Mouse (Mus musculus): ENCODE results near the gene Cyb5d1. TPM values are rescaled to one million over a fixed set of nuclear protein-coding genes. Genes with fewer than 3 reads are reported as not detected.
"Not testable (repeated sequence)": the region's sequence is repeated elsewhere in the genome, so short reads cannot be mapped to it uniquely, and the experiment has no call there.

The Cyb5d1 gene
- polyA plus RNA-seq (2016; fragmentation: Nextera tagmentation; extraction: Ambion mirVana), result 47.2 and 51.7 TPM in 2 replicates

- DNase-seq (ENCODE audit: low spot score), result peak; percentile 85
- peaks cover 24% of the 10 kb centered on the region for H3K36me3 ChIP-seq
- not testable (repeated sequence) for H3K9me3 ChIP-seq
- H3K4me3 ChIP-seq, result peak within 1 kb of the TSS; percentile 77
- under 1% methylated on average over 24 of the region's 24 CpGs for WGBS
- H3K27ac ChIP-seq, result peak within 1 kb of the TSS; percentile 99
- peaks cover 19% of the 10 kb centered on the region for H3K27me3 ChIP-seq (ENCODE audit: insufficient read depth, poor library complexity, severe bottlenecking)
- peaks cover 52% of the 10 kb centered on the region for H3K4me1 ChIP-seq (replicated peaks)
These were observed at the start of gene Cyb5d1, which contains the start of gene Naa38 for GRCm38 (mm10) chr11:69395235-69395633. Gene Cyb5d1, minus strand, starts transcription at chr11:69395631. Gene Naa38, plus strand, starts transcription at chr11:69395487.

GRCm38 (mm10) chr11:69443328-69443727 is 47.9 kb upstream of the Cyb5d1 start:
- Histone ChIP-seq H3K4me3 (no peak overlapping the region), H3K4me1 (replicated peaks) (peaks cover 12% of the 10 kb centered on the region; the same call in 1 of the 2 replicates), H3K27ac (no peak overlapping the region; the same call in 1 of the 2 replicates), H3K9me3 (no peaks in the 10 kb centered on the region), H3K27me3 (ENCODE audit: insufficient read depth, poor library complexity, severe bottlenecking) (no peaks in the 10 kb centered on the region), H3K36me3 (no peaks in the 10 kb centered on the region)
- WGBS, result 60% methylated on average over 5 of the region's 5 CpGs
- DNase-seq (ENCODE audit: low spot score), result no peak

- Histone ChIP-seq H3K27me3 (ENCODE audit: insufficient read depth, poor library complexity, severe bottlenecking) (no peaks in the 10 kb centered on the region), H3K27ac (no peak overlapping the region), H3K4me3 (no peak overlapping the region), H3K4me1 (replicated peaks) (peaks cover 6% of the 10 kb centered on the region; the same call in 1 of the 2 replicates), H3K36me3 (no peaks in the 10 kb centered on the region), H3K9me3 (no peaks in the 10 kb centered on the region)
- WGBS, result 43% methylated on average over 3 of the region's 3 CpGs
- DNase-seq (ENCODE audit: low spot score), result no peak
These were observed 41.9 kb upstream of the Cyb5d1 start for GRCm38 (mm10) chr11:69437291-69437690.

- Histone ChIP-seq H3K9me3 (no peaks in the 10 kb centered on the region), H3K27ac (no peak overlapping the region), H3K27me3 (ENCODE audit: insufficient read depth, poor library complexity, severe bottlenecking) (peaks cover 6% of the 10 kb centered on the region; the same call in 1 of the 2 replicates), H3K4me3 (no peak overlapping the region), H3K36me3 (no peaks in the 10 kb centered on the region), H3K4me1 (replicated peaks) (peaks cover 23% of the 10 kb centered on the region; the same call in 1 of the 2 replicates)
- DNase-seq (ENCODE audit: low spot score), result no peak
- 69% methylated on average over 6 of the region's 6 CpGs for WGBS
These were observed 37.8 kb upstream of the Cyb5d1 start for GRCm38 (mm10) chr11:69433189-69433588.

GRCm38 (mm10) chr11:69432640-69432982 is 37.2 kb upstream of the Cyb5d1 start:
- Histone ChIP-seq H3K27ac (no peak overlapping the region), H3K9me3 (no peaks in the 10 kb centered on the region), H3K36me3 (no peaks in the 10 kb centered on the region), H3K27me3 (ENCODE audit: insufficient read depth, poor library complexity, severe bottlenecking) (peaks cover 6% of the 10 kb centered on the region; the same call in 1 of the 2 replicates), H3K4me3 (no peak overlapping the region), H3K4me1 (replicated peaks) (peaks cover 21% of the 10 kb centered on the region; the same call in 1 of the 2 replicates)
- no peak for DNase-seq (ENCODE audit: low spot score)
- WGBS, result 77% methylated on average over 11 of the region's 11 CpGs

- Histone ChIP-seq H3K4me1 (replicated peaks) (peaks cover 18% of the 10 kb centered on the region; the same call in 1 of the 2 replicates), H3K9me3 (no peaks in the 10 kb centered on the region), H3K27ac (no peak overlapping the region), H3K4me3 (0 out of 2 replicates have a peak overlapping the region, but pooled peaks have one; percentile 7), H3K27me3 (ENCODE audit: insufficient read depth, poor library complexity, severe bottlenecking) (peaks cover 8% of the 10 kb centered on the region; the same call in 1 of the 2 replicates), H3K36me3 (no peaks in the 10 kb centered on the region)
- 37% methylated on average over 11 of the region's 11 CpGs for WGBS
- DNase-seq (ENCODE audit: low spot score), result peak; percentile 70
These were observed 36.6 kb upstream of the Cyb5d1 start for GRCm38 (mm10) chr11:69431829-69432639.

GRCm38 (mm10) chr11:69430631-69431030 is 35.2 kb upstream of the Cyb5d1 start:
- Histone ChIP-seq H3K4me1 (replicated peaks) (peaks cover 18% of the 10 kb centered on the region; the same call in 1 of the 2 replicates), H3K9me3 (no peaks in the 10 kb centered on the region), H3K27me3 (ENCODE audit: insufficient read depth, poor library complexity, severe bottlenecking) (peaks cover 8% of the 10 kb centered on the region; the same call in 1 of the 2 replicates), H3K36me3 (no peaks in the 10 kb centered on the region), H3K4me3 (no peak overlapping the region), H3K27ac (no peak overlapping the region)
- no peak for DNase-seq (ENCODE audit: low spot score)
- 90% methylated on average over 15 of the region's 15 CpGs for WGBS

GRCm38 (mm10) chr11:69429313-69429712 is 33.9 kb upstream of the Cyb5d1 start:
- no peak for DNase-seq (ENCODE audit: low spot score)
- 66% methylated on average over 2 of the region's 2 CpGs for WGBS
- H3K4me1 ChIP-seq (replicated peaks), result peaks cover 18% of the 10 kb centered on the region; the same call in 1 of the 2 replicates
- H3K4me3 ChIP-seq, result no peak overlapping the region
- no peak overlapping the region for H3K27ac ChIP-seq
- peaks cover 9% of the 10 kb centered on the region; the same call in 1 of the 2 replicates for H3K27me3 ChIP-seq (ENCODE audit: insufficient read depth, poor library complexity, severe bottlenecking)
- H3K36me3 ChIP-seq, result no peaks in the 10 kb centered on the region
- no peaks in the 10 kb centered on the region for H3K9me3 ChIP-seq

GRCm38 (mm10) chr11:69428751-69429150 is 33.3 kb upstream of the Cyb5d1 start:
- Histone ChIP-seq H3K36me3 (no peaks in the 10 kb centered on the region), H3K27me3 (ENCODE audit: insufficient read depth, poor library complexity, severe bottlenecking) (peaks cover 14% of the 10 kb centered on the region; the same call in 1 of the 2 replicates), H3K4me3 (no peak overlapping the region), H3K4me1 (replicated peaks) (peaks cover 18% of the 10 kb centered on the region; the same call in 1 of the 2 replicates), H3K27ac (no peak overlapping the region), H3K9me3 (no peaks in the 10 kb centered on the region)
- WGBS, result 26% methylated on average over 4 of the region's 4 CpGs
- no peak for DNase-seq (ENCODE audit: low spot score)

GRCm38 (mm10) chr11:69426246-69426645 is 30.8 kb upstream of the Cyb5d1 start:
- H3K9me3 ChIP-seq, result no peaks in the 10 kb centered on the region
- H3K27me3 ChIP-seq (ENCODE audit: insufficient read depth, poor library complexity, severe bottlenecking), result peaks cover 39% of the 10 kb centered on the region
- DNase-seq (ENCODE audit: low spot score), result no peak
- no peak overlapping the region for H3K27ac ChIP-seq
- WGBS, result 85% methylated on average over 2 of the region's 2 CpGs
- H3K36me3 ChIP-seq, result no peaks in the 10 kb centered on the region
- H3K4me3 ChIP-seq, result no peak overlapping the region
- H3K4me1 ChIP-seq (replicated peaks), result peaks cover 21% of the 10 kb centered on the region

- no peak for DNase-seq (ENCODE audit: low spot score)
- H3K27me3 ChIP-seq (ENCODE audit: insufficient read depth, poor library complexity, severe bottlenecking), result peaks cover 45% of the 10 kb centered on the region
- peaks cover 35% of the 10 kb centered on the region for H3K4me1 ChIP-seq (replicated peaks)
- no peak overlapping the region for H3K27ac ChIP-seq
- H3K9me3 ChIP-seq, result no peaks in the 10 kb centered on the region
- H3K4me3 ChIP-seq, result no peak overlapping the region
- WGBS, result 68% methylated on average over 6 of the region's 6 CpGs
- H3K36me3 ChIP-seq, result no peaks in the 10 kb centered on the region
These were observed 28.5 kb upstream of the Cyb5d1 start for GRCm38 (mm10) chr11:69423885-69424284.

- Histone ChIP-seq H3K27me3 (ENCODE audit: insufficient read depth, poor library complexity, severe bottlenecking) (peaks cover 45% of the 10 kb centered on the region), H3K36me3 (no peaks in the 10 kb centered on the region), H3K9me3 (no peaks in the 10 kb centered on the region), H3K27ac (no peak overlapping the region), H3K4me3 (no peak overlapping the region), H3K4me1 (replicated peaks) (peaks cover 41% of the 10 kb centered on the region)
- 90% methylated on average over 10 of the region's 10 CpGs for WGBS
- no peak for DNase-seq (ENCODE audit: low spot score)
These were observed 27.4 kb upstream of the Cyb5d1 start for GRCm38 (mm10) chr11:69422842-69423241.

Data from hindbrain, embryonic 10.5 days (tissue).